Mouse (Mus musculus) c-Kit-positive CD71-positive TER-119-negative erythroid progenitor cells, embryonic 14.5 days (primary cell): ENCODE measurements at regions not wholly inside any gene's neighbourhood (a gene's known extent, or its start where the extent isn't known, plus 50 kb on each side); places are given as distances from the start of the nearest gene placed in this dataset.
"Not testable (repeated sequence)": the region's sequence is repeated elsewhere in the genome, so short reads cannot be mapped to it uniquely, and the experiment has no call there.

Experiments used
- DNase-seq: peaks from one replicate; pipeline ENCODE4 v3.0.0-alpha.2; 2013; ENCODE audit warnings: low read depth

DNA sequence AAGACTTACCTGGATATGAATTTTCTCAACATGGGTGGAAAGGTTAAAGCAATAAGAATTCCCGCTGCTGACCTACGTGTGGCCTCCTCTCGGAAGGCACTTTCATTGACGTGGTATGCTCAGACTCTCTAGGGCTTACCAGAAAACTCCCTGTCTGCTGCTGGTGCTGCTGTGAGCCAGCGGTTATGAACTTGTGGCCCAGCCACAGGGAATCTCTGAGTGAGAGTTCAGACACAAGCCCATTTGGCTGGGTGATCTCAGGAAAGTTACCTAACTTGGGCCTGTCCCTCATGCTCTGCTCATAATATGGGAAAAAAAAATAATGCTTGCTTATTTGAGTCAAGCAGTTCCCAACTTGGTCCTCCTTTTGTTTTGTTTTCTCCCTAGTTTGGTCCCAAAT, 459.5 kb upstream of the Adamts5 start:
- no peak for DNase-seq

DNA sequence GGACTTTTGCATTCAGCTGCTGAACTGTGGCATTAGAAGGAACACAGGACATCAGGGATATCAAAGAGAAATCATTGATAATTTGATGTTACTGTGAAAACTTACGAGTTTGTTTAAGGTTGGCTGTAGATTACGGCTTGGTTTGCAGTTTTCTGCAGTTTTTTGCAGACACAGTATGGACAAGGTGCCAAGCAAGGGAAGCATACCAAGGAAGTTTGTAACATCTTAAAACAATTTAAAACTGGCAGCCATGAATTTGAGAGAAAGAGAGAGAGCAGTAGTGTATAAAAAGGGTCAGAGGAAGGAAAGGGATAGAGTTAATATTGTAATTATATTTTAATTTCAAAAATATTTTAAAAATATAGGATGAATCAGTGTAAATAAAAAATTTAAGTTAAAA, 453.4 kb upstream of the Adamts5 start:
- DNase-seq, result no peak

DNA sequence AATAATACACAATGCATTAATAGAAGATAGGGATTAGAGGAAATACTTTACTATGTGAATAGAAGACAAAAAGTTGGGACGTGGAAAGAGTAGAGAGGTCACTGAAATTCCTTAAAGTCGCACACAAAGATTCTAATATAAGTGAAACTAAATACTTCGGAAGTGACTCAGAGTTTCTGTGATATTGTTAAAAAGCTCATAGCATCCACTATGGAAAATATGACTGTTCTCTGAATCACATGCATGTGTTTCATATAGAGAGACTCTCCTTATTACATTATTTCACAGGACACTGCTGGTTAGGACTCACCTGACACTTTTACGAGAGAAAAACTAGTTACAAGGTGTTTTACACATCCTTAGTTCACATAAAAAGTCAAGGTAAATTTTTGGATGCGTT, 446.1 kb upstream of the Adamts5 start:
- no peak for DNase-seq

DNA sequence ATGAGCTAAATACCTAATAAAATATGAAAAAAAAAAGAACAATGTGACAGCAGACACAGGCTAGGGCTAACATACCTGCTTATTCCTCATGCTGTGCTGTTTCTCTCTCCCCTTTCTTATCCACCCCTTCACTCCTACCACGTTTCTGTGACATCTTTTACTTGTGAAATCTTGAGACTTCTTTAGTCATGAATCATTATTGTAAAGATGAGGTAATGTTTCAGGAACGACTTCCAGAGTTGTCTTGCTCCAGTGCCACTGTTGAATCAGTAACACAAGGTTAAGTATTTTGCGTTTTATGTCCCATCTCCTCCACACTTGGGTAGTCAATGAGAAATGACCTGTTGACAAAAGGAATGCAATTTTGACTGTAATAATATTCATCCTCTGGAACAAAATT, 445.3 kb upstream of the Adamts5 start:
- DNase-seq, result no peak

DNA sequence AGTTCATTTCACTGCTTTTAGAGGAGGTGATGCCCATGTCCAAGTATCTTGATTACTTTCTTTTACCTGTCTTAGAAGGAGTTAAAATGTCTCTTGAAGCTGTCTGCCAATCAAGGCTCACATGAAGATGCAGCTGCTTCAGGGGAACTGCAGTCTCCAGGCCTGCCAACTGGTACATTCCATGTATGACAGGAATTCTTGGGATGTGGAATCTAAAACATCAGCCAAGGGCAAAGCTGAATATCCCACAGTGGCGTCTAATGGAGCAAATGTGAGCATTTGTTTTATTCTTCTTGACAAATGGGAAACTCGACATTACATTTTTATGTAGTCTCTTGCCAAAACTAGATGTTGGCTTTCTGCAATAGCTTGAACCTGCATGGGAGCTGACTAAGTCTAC, 438.7 kb upstream of the Adamts5 start:
- no peak for DNase-seq

DNA sequence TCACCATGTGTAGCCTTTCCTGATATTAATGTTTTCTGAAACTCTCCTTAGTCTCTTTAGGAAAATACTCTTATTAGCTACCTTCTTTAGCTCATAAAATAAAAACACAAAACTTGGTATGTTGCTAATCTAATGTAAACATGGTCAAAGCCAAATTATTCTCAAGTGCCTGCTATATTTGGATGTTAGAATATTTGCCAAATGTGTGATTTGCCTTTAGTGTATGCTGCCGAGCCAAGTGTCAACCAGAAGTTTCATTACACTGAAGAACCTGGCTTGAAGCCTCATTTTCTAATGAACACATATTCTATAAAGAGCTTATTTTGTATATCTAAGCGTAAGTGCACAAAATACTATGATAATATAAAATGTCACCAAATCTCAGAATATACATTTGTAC, 423.8 kb upstream of the Adamts5 start:
- DNase-seq, result no peak

DNA sequence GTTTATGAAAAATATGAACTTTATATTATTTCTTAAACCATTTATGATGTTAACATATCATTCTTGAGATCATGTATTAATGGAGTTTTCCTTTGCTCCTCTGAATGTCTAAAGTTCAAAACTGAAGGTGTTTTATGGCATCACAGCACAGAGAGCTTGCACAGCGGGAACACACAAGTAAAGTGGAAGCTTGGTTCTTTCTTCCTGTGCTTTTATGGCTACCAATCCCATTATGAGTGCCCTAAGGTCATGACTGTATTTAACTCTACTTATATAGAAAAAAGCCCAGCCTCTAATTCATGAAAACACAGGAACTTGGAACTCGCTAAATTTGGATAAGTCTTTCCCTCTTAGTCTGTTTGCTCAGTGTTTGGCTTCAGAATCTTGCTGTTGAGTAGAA, 417.3 kb upstream of the Adamts5 start:
- DNase-seq, result no peak

DNA sequence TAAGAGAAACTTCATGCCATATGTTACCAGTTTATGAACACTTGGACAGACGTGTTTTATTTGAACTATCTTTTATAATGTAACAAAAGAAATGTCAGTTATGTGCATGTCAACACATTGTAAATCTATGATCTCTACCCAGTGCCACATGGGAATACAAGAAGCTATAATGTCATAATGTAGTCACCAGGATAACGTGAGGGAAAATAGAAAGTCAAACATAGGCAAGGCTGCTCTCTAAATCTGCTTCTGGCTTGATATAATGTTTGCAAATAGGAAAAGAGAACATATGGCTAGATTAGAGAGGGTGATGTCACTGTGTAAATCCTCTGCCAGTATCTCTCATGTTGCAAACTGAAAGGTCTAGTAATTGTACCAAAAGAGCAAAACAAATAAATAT, 408.1 kb upstream of the Adamts5 start:
- DNase-seq, result no peak

- DNase-seq, result no peak
Measured at GRCm38 (mm10) chr16:86303869-86304268, 402.2 kb upstream of the Adamts5 start.

DNA sequence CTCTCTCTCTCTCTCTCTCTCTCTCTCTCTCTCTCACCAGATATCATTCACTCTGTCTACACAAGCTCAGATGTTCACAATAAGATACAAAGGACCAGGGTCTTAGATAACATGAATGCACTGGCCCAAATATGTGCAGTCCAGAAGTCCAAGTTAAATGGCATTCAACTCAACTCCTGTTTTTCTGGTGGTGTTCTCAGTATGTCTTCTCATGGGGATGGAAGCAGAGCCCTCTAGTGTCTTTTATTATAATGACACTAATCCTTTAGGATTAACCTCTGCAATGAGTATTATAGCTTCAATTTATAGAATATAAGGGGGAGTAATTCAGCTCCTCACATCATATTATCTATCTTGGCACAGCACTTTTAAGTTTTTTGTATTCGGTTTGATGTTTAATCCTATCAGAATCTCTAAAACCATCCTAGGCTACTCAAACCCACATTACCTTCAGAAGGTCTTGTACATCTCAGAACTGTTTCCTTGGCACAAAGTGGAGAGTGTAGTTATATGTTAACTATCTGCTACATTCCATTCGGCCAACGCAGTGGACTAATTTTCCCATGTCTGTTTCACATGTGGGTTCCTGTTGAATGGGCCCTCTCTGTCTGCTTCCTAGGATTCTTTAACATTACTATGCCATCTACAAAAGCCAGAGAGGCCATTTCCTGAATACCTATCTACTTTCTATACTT, 401.0 kb upstream of the Adamts5 start:
- DNase-seq, result no peak

- DNase-seq, result no peak
Measured at GRCm38 (mm10) chr16:86294436-86294835, 392.8 kb upstream of the Adamts5 start.

DNA sequence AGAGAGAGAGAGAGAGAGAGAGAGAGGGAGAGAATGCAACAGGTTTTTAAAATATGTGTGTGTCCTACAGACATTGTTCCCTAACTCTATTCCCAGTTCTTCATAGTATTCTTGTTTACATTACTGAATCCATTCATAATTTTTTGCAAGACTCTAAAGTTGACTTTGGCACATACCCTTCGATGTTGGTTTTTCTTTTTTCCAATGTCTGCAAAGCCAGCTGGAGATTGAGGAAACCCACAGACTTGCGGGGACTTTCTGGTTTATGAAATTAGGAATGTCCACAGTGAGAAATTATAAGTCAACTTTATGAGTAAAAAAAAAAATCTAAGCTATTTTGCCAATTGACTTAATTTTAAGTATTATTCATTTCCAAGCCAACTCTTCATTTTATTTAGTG, 379.7 kb upstream of the Adamts5 start:
- no peak for DNase-seq

- no peak for DNase-seq
Measured at GRCm38 (mm10) chr16:86277031-86277430, 375.4 kb upstream of the Adamts5 start.

DNA sequence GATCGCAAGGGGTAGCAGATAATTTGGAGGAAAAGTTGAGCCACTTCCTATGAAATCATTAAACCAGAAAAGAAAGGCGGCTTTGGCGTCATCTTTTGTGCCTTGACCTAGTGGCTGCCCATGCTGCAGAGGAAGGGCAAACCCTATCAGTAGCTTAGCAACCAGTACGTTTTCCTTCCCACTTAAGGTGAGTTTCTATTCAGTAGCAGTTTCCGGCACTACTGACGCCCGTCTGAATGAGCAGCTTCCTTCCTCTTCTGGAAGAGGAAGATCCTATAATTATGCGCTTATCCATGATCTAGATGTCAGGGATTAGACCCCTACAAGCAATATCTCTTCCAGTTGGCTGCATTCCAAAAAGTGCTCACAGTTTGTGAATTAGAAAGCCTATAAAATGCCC, 360.0 kb upstream of the Adamts5 start:
- no peak for DNase-seq

- no peak for DNase-seq
Measured at GRCm38 (mm10) chr16:86252630-86253029, 351.0 kb upstream of the Adamts5 start.

DNA sequence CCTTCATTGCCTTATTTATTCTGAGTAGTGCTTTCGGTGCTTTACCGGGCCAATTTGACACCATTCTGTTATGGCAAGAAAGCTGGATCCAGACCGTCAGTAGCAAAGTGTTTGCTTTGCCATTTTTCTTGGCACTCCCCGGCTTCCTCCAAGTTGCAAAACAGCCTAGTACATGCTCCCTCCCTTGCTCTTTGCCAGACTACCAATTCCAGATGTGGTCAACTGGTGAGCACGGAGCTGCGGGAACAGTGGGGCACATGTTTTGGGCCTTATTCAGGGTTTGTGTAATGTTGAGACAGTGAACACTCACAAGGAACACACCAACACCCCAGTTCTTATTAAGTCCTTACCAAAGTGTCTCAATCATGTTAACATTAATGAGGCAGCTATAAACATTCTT, 348.4 kb upstream of the Adamts5 start:
- DNase-seq, result no peak

DNA sequence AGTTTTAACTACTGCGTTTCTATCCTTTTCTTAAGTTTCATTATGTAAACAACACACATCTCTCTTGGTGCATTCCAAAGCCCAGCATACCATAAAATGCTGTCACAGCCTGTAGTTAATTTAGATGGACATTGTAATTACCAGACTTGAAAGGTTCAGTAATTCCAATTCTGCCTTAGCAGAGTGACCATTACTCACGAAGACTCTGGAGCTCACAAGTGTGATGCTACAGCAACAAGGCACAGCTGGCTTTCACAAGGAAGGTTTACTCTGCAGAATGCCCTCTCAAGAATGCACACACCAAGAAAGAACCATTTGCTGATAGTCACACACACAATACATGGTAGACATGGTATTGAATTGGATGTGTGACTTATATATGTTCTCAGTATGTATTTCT, 342.6 kb upstream of the Adamts5 start:
- DNase-seq, result no peak

DNA sequence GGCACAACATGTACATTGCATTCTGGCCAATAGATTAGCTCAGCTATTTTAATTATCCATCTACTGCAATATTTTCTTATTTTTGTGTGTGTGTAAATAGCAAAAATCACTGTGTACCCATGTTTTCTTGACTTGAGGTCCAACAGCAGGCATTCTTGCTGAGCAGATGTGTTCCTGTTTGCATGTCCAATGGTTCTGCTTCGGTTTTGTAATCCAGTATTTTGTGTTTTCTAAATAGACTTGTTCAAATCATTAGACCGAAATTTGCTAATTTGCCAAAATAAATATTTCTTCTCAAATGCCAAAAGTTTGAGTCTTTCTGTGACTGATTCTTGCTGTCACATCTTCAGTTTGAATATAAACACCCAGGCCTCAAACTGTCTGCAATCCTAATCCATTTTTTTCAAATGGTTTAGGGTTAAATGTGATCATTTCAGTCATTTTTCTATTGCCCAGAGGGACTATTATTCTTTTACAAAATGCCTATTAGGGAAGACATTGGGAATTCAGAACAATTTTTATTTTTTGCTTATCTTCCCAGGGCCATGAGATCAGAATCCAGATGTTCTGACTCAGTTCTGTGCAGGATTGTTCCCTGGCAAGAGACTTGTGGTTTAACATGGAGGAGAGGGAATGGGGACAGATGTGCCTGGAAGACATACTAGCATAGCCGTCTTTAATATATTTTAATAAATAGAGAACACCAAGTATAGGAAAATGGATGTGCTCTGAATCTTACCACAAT, 341.3 kb upstream of the Adamts5 start:
- DNase-seq, result no peak

DNA sequence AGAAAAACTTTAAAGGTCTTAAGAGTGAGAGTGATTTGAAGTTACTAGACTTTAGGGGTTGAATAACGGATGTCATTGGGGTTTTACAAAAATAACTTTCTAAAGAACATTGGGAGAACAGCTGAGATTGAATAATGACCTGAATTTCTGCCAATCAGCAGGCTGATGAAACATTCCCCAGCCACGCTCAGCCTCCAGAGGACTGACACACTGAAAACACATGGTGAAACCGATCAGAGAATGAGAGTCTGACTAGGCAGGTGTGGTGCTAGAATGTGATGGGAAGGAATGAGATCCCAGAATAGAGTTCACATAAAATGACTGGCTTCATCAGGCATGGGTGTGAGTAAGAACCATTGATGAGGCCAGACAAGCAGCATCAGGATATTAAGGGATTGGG, 321.4 kb upstream of the Adamts5 start:
- DNase-seq, result no peak

DNA sequence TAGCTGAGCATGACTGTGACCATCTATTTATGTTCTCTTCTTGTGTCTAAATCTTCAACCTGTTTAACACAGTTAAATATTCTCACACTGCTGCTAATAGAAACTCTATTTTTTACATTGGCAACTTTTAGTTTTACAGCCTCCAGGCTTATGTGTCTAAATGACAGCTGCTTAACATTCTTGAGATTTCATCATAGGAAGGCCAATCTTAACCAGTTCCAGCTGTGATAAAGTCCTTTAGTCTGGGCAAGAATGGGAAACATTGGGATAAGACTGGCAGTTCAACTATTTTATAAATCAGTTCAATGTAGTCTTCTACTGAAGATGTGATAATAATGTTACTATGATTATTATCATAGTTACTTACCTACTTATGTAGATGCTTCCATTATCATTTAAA, 308.9 kb upstream of the Adamts5 start:
- no peak for DNase-seq

DNA sequence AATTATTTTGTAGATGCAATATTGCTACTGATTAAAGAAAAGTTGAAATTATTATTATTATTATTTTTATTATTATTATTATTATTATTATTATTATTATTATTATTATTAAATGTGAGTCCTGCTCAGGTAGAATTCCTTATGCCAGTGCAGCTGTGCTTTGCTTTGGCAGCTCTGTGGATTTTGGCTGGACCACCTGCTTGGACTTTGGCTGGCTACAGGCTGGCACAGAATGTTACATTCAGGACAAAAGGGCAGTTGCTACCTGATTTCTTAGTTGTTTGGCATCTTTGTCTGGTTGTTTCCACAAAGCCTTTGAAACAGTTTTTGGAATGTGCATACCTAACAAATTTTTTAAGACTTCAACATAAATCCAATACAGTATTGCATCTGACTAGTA, 307.7 kb upstream of the Adamts5 start:
- DNase-seq, result no peak

DNA sequence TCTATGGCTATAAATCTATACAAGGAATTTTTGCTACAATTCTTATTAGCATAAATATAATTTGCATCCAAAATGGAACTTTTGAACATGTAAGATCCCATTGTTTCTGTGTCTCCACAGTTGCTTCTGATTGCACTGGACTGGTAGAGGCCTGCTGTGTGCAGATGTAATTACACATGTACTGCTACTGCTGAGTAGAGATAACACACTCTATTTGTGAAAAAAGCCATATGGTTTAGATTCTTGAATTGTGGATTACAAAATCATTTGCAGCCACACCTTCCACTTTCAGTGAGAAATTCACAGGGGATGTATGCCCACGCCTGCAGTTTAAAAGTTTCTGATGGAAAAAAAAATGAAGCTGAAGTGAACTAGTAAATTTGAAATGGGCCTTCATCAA, 288.2 kb upstream of the Adamts5 start:
- DNase-seq, result no peak

- DNase-seq, result no peak
Measured at GRCm38 (mm10) chr16:86188966-86189365, 287.3 kb upstream of the Adamts5 start.

GRCm38 (mm10) chr16:86187609-86188008, 286.0 kb upstream of the Adamts5 start:
- not testable (repeated sequence) for DNase-seq
